Mouse (Mus musculus): ENCODE data around the gene Acvr2b. TPM values are rescaled to one million over a fixed set of nuclear protein-coding genes. Genes with fewer than 3 reads are reported as not detected.
A peak's percentile ranks its signal among the peaks of the same experiment; 100 is the strongest.

Gene Acvr2b
- polyA plus RNA-seq, 1 experiment from 2014 or later = 104 TPM

GRCm38 (mm10) chr9:119455967-119456366 is 54.0 kb downstream of the Acvr2b start:
- H3K4me1 ChIP-seq = no peaks in the 10 kb centered on the region
- WGBS = 94% methylated on average over 14 of the region's 14 CpGs
- H3K36me3 ChIP-seq (replicated peaks) = peaks cover 59% of the 10 kb centered on the region
- H3K27ac ChIP-seq = no peak overlapping the region
- H3K9me3 ChIP-seq = no peaks in the 10 kb centered on the region
- ATAC-seq (ENCODE audit: low FRiP score) = no peak
- no peak overlapping the region for H3K4me2 ChIP-seq
- H3K4me3 ChIP-seq (replicated peaks) = no peak overlapping the region
- no peak overlapping the region for H3K9ac ChIP-seq
- H3K27me3 ChIP-seq = no peaks in the 10 kb centered on the region

DNA sequence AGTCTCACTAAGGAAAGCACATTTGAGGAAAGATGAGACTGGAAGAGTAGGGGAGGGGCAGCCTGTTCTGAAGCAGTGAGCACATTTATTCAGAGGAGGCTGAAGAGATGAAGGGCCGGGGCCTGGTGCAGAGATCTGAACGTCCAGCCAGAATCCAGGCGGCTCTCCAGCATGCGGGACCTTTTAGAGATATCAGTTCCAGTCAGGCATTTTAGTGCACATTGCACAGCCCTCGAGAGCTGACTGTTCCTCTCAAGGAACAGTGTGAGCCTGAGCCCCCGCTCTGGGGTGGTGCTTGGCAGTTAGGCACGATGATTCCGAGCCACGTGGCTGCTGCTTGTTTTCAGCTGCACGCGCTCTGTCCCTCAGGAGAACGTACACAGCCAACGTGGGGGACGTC is 55.2 kb downstream of the Acvr2b start:
- no peak for ATAC-seq (ENCODE audit: low FRiP score)
- Histone ChIP-seq H3K4me2 (no peak overlapping the region), H3K27ac (no peak overlapping the region), H3K36me3 (replicated peaks) (peaks cover 48% of the 10 kb centered on the region), H3K4me1 (no peaks in the 10 kb centered on the region), H3K9me3 (no peaks in the 10 kb centered on the region), H3K9ac (no peak overlapping the region), H3K4me3 (replicated peaks) (no peak overlapping the region), H3K27me3 (no peaks in the 10 kb centered on the region)
- WGBS = 87% methylated on average over 14 of the region's 14 CpGs

- Histone ChIP-seq H3K27ac (no peak overlapping the region), H3K4me2 (no peak overlapping the region), H3K27me3 (no peaks in the 10 kb centered on the region), H3K36me3 (replicated peaks) (peaks cover 60% of the 10 kb centered on the region), H3K9ac (no peak overlapping the region), H3K4me3 (replicated peaks) (no peak overlapping the region), H3K4me1 (no peaks in the 10 kb centered on the region), H3K9me3 (no peaks in the 10 kb centered on the region)
- WGBS = 52% methylated on average over 8 of the region's 8 CpGs
- peak; percentile 53; the same call in 1 of the 2 replicates for ATAC-seq (ENCODE audit: low FRiP score)
These were observed 58.5 kb downstream of the Acvr2b start for GRCm38 (mm10) chr9:119460410-119460809.

DNA sequence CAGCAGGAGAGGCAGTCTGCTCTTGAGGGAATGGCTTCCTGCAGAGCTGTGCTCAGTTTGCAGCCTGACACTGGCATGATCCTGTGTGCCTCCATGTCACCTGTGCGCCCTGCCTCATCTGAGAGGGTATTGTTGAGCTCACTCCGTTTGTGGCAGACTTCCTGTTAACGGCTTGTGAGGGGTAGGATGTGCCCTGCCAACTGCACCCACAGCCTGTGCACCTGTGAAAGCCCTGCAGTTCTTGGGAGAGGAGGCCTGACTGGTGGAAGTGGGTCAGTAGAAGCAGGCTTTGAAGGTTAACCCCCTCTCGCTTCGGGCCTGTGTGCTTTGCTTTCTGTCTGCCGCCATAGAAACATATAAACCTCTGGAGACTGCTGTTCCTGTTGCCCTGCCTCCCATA is 63.1 kb downstream of the Acvr2b start:
- no peaks in the 10 kb centered on the region for H3K9me3 ChIP-seq
- no peak overlapping the region for H3K4me2 ChIP-seq
- 91% methylated on average over 6 of the region's 6 CpGs for WGBS
- peaks cover 71% of the 10 kb centered on the region for H3K36me3 ChIP-seq (replicated peaks)
- no peak overlapping the region for H3K4me3 ChIP-seq (replicated peaks)
- no peak overlapping the region for H3K27ac ChIP-seq
- H3K4me1 ChIP-seq = no peaks in the 10 kb centered on the region
- ATAC-seq (ENCODE audit: low FRiP score) = no peak
- H3K9ac ChIP-seq = no peak overlapping the region
- H3K27me3 ChIP-seq = no peaks in the 10 kb centered on the region

GRCm38 (mm10) chr9:119465595-119465994 is 63.7 kb downstream of the Acvr2b start:
- Histone ChIP-seq H3K4me1 (no peaks in the 10 kb centered on the region), H3K9me3 (no peaks in the 10 kb centered on the region), H3K4me3 (replicated peaks) (no peak overlapping the region), H3K9ac (no peak overlapping the region), H3K27me3 (no peaks in the 10 kb centered on the region), H3K4me2 (no peak overlapping the region), H3K36me3 (replicated peaks) (peaks cover 74% of the 10 kb centered on the region), H3K27ac (no peak overlapping the region)
- ATAC-seq (ENCODE audit: low FRiP score) = no peak
- WGBS = 71% methylated on average over 7 of the region's 7 CpGs

DNA sequence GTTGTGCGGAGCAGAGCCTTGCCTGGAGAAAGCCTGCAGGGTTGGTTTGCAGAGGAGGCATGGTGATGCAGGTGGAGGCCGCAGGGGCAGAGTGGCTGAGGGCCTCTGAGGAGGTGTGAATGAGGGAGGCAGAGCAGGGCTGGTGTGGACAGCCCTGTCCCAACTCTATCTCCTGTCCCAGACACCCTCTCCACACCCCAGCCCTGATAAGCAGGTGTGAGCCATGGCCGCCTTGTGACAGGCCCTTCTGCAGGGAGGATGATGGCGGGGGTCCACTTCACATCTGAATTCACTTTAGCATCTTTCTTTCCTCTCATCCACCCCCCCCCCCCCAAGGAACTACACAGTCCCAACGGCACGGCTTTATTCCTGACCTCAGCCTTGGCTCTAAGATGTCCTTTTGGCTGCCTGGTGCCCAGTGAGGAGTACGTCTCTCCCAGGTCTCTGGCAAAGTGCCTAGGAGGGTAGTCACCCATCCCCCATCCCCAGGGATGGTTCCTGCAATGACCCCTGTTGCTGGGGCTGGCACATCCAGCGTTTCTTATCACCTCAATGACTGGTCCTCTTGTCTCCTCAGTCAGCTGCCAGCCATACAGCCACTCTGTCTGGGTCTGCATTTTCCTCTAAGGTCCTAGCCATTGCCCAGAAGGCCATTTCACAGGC is 67.9 kb downstream of the Acvr2b start:
- 84% methylated on average over 8 of the region's 8 CpGs for WGBS

DNA sequence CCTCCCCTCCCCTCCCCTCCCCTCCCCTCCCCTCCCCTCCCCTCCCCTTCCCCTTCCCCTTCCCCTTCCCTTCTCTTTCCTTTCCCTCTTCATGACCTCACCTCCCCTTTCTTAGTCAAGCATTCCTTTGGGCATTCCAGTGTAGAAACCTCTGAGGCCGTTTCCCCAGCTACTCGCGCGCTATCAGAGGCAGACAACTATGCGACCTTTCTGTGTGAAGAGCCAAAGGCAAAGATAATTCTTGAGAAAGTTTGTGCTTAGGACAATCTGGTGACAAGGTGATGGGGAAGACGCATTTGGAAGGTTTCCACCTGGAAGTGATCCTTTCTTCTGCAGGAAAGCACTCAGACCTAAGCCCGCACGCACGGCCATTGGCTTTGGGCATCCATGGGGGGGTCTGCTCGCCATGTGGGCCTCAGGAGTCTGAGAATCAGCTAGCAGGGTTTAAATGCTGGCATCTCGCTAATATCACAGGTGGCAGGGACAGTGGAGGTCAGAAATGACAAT is 70.5 kb downstream of the Acvr2b start:
- H3K9me3 ChIP-seq = no peaks in the 10 kb centered on the region
- 85% methylated on average over 11 of the region's 11 CpGs for WGBS
- H3K27me3 ChIP-seq = no peaks in the 10 kb centered on the region
- no peak overlapping the region for H3K9ac ChIP-seq
- no peak overlapping the region for H3K4me3 ChIP-seq (replicated peaks)
- no peak overlapping the region for H3K27ac ChIP-seq
- peaks cover 22% of the 10 kb centered on the region for H3K36me3 ChIP-seq (replicated peaks)
- H3K4me2 ChIP-seq = no peak overlapping the region
- peaks cover 7% of the 10 kb centered on the region; the same call in 1 of the 2 replicates for H3K4me1 ChIP-seq
- ATAC-seq (ENCODE audit: low FRiP score) = no peak

More for the DNA sequence above, 67.9 kb downstream of the Acvr2b start:
- no peak overlapping the region for H3K4me2 ChIP-seq
- ATAC-seq (ENCODE audit: low FRiP score) = no peak
- no peak overlapping the region for H3K4me3 ChIP-seq (replicated peaks)
- peaks cover 46% of the 10 kb centered on the region for H3K36me3 ChIP-seq (replicated peaks)
- H3K27me3 ChIP-seq = no peaks in the 10 kb centered on the region
- H3K9me3 ChIP-seq = no peaks in the 10 kb centered on the region
- no peak overlapping the region for H3K27ac ChIP-seq
- H3K4me1 ChIP-seq = peaks cover 5% of the 10 kb centered on the region; the same call in 1 of the 2 replicates
- no peak overlapping the region for H3K9ac ChIP-seq

DNA sequence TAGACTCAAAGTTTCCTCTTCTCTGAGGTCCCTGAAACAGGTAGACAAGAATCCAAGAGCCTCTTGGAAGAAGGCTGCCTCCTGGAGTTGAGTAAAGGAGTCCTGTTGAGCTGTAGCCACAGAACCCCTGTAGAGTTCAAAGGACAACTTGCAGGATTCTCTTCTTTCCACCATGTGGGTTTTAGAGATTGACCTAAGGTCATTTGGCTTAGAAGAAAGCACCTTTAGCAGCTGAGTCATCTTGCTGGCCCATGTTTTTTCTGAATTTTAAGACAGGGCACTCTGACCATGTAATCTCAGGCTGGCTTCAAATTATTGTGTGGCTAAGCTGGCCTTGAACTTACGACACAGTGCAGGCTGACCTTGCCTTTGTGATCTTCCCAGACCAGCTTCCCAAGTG is 71.1 kb downstream of the Acvr2b start:
- Histone ChIP-seq H3K4me2 (no peak overlapping the region), H3K9ac (no peak overlapping the region), H3K4me1 (peaks cover 7% of the 10 kb centered on the region; the same call in 1 of the 2 replicates), H3K36me3 (replicated peaks) (peaks cover 16% of the 10 kb centered on the region), H3K9me3 (no peaks in the 10 kb centered on the region), H3K27ac (no peak overlapping the region), H3K27me3 (no peaks in the 10 kb centered on the region), H3K4me3 (replicated peaks) (no peak overlapping the region)
- 87% methylated on average over 1 of the region's 1 CpGs for WGBS
- ATAC-seq (ENCODE audit: low FRiP score) = no peak

GRCm38 (mm10) chr9:119473608-119474164 is 71.8 kb downstream of the Acvr2b start:
- Histone ChIP-seq H3K4me1 (peaks cover 7% of the 10 kb centered on the region; the same call in 1 of the 2 replicates), H3K9ac (no peak overlapping the region)

DNA sequence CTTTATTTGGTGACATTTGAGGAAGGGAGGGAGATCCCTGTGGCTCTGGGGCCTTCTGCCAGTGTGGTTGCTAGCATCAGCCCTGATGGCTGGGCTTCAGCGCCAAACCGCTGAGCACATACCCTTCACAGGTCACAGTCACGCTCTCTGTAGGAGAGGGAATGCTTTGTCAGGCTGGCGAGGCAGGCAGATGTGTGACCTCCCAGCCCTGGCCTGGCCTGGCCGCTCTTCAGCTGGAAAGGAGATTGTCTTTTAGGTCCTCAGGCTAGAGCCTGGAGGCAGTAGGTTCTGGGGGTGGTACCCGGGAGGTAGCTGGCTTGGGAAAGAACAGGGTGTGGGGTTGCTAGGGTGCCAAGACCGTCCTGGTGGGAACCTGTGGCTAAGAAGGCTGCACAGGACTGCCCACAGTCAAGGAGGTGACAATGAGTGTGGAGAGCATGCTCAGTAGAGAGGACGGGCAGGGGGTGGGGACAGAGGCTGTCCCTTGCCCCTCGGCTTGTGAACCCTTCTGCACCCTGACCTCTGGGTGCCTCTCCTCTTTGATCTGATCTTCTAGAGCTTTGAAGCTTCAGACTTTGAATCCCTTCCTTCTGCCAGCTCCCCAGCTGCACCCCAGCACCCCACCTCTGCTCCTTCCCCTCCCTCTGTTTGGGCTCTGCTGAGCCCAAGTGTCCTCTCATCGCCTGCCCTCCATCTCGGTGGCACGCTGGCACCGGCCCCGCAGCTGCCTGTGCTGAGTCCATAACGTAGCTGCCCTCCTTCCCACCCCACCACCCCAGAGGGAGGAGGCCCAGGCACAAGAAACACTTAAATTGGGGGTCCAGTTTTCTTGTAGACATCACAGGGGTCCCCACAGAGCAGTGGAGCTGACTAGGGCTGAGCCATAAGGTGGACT is 73.0 kb downstream of the Acvr2b start:
- ATAC-seq (ENCODE audit: low FRiP score) = no peak
- no peaks in the 10 kb centered on the region for H3K27me3 ChIP-seq
- peaks cover 7% of the 10 kb centered on the region; the same call in 1 of the 2 replicates for H3K4me1 ChIP-seq
- H3K36me3 ChIP-seq (replicated peaks) = peaks cover 4% of the 10 kb centered on the region; the same call in 1 of the 2 replicates
- H3K4me3 ChIP-seq (replicated peaks) = no peak overlapping the region
- H3K9ac ChIP-seq = no peak overlapping the region
- WGBS = 72% methylated on average over 15 of the region's 15 CpGs
- H3K9me3 ChIP-seq = no peaks in the 10 kb centered on the region
- no peak overlapping the region for H3K4me2 ChIP-seq
- H3K27ac ChIP-seq = no peak overlapping the region

More at GRCm38 (mm10) chr9:119473608-119474164, 71.8 kb downstream of the Acvr2b start:
- peaks cover 11% of the 10 kb centered on the region; the same call in 1 of the 2 replicates for H3K36me3 ChIP-seq (replicated peaks)
- ATAC-seq (ENCODE audit: low FRiP score) = no peak
- H3K27me3 ChIP-seq = no peaks in the 10 kb centered on the region
- no peak overlapping the region for H3K27ac ChIP-seq
- no peak overlapping the region for H3K4me3 ChIP-seq (replicated peaks)
- H3K4me2 ChIP-seq = no peak overlapping the region
- 89% methylated on average over 9 of the region's 9 CpGs for WGBS
- H3K9me3 ChIP-seq = no peaks in the 10 kb centered on the region

DNA sequence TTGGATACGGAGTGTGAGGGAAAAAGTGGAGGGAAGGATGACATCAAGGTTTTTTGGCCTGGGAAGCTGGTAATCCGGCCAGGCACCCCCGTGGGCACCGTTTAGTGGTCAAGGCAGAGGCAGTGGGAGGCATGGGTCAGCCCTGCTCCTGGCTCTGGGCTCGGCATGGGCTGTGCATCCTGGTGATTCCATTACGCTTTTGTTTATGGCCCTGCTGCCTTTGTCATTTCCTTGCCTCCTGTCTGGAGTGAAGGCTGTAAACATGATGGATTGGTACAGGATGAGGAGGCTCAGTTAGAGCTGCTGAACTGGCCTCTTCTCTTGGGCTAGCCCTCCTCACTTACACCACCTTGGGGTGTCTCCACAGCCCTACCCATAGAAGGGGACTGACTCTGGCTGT is 75.8 kb downstream of the Acvr2b start:
- ATAC-seq (ENCODE audit: low FRiP score) = no peak
- no peaks in the 10 kb centered on the region for H3K27me3 ChIP-seq
- WGBS = 75% methylated on average over 6 of the region's 6 CpGs

DNA sequence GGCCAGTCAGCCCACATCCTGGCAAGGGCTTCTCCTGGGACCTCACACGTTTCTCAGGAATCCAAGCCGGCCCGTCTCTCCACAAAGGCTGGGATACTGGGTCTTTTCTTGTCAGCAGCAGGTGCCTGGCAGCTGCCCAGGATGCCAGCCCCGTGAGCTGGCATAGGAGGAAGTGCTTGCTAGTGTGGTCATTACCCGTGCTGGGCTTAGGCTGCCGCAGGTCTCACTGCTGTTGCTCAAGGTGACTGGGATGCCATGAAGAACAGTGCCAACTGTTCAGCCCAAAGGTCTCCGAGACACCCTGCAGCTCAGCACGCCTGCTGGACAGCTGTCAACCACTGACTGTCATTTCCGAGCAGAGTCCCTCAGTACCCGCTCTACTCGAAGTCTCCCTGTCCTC is 76.4 kb downstream of the Acvr2b start:
- no peaks in the 10 kb centered on the region for H3K9me3 ChIP-seq
- peaks cover 7% of the 10 kb centered on the region; the same call in 1 of the 2 replicates for H3K4me1 ChIP-seq
- WGBS = 81% methylated on average over 11 of the region's 11 CpGs
- no peak overlapping the region for H3K4me2 ChIP-seq
- no peaks in the 10 kb centered on the region for H3K36me3 ChIP-seq (replicated peaks)
- H3K4me3 ChIP-seq (replicated peaks) = no peak overlapping the region
- no peak overlapping the region for H3K27ac ChIP-seq
- no peak overlapping the region for H3K9ac ChIP-seq
- H3K27me3 ChIP-seq = no peaks in the 10 kb centered on the region
- ATAC-seq (ENCODE audit: low FRiP score) = no peak

More for the DNA sequence above, 75.8 kb downstream of the Acvr2b start:
- no peak overlapping the region for H3K4me2 ChIP-seq
- peaks cover 7% of the 10 kb centered on the region; the same call in 1 of the 2 replicates for H3K4me1 ChIP-seq
- no peak overlapping the region for H3K27ac ChIP-seq
- H3K9ac ChIP-seq = no peak overlapping the region
- no peaks in the 10 kb centered on the region for H3K9me3 ChIP-seq
- no peak overlapping the region for H3K4me3 ChIP-seq (replicated peaks)
- no peaks in the 10 kb centered on the region for H3K36me3 ChIP-seq (replicated peaks)
